8 mouse cellular contexts compared by ENCODE assay signal in the genomic region with DNA sequence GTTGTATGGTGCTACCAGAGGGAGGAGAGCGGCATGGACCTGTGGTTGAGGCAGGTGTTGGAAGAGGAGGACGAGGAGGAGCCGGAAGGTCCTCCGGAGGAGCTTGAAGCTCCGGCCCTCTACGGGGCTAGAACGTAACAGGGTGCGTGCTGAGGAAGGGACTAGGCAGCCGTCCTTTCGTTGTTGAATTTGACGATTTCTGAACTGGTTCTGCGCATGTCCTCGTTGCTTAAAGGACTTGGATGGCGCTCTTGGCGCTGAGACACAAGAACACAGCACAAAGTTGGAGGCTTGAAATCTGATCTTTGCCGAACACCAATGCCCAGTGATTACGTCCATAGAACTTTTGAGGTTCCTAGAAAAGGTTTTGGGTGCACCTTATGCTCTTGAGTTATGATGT. TPM values are rescaled to one million over a fixed set of nuclear protein-coding genes. Genes with fewer than 3 reads are reported as not detected.
DNase-seq lines count a peak whose midpoint lies in the region; ATAC-seq and TF ChIP-seq lines count a peak whose summit lies in the region.

No protein-coding gene starts in this region.

- H3K4me3 ChIP-seq in layer of hippocampus, adult 2 months, result peak overlapping the region; percentile 92
- H3K4me3 ChIP-seq in brown adipose tissue, adult 24 weeks (ENCODE audit: insufficient read depth, low read depth, low read length), result peak overlapping the region; percentile 74
- H3K4me3 ChIP-seq in hindbrain, embryonic 16.5 days (ENCODE audit: low read length), result peak overlapping the region; percentile 90
- H3K4me3 ChIP-seq in midbrain, postnatal 0 days (ENCODE audit: low read depth, low read length), result peak overlapping the region; percentile 85

- H3K36me3 ChIP-seq in hindbrain, embryonic 16.5 days (ENCODE audit: control insufficient read depth, insufficient read depth, low read length), result 0 out of 2 replicates have a peak, but pooled peaks cover 2% of the 10 kb centered on the region
- no peaks in the 10 kb centered on the region for H3K36me3 ChIP-seq in midbrain, postnatal 0 days (ENCODE audit: insufficient read depth, low read length)

- no peak for TF ChIP-seq CTCF in layer of hippocampus, adult 2 months (conservative IDR thresholded peaks at IDR 0.05)
- no peak for TF ChIP-seq CTCF in midbrain, postnatal 0 days (IDR thresholded peaks at IDR 0.05)

- H3K9me3 ChIP-seq in hindbrain, embryonic 16.5 days (ENCODE audit: control insufficient read depth, low read length), result no peaks in the 10 kb centered on the region
- no peaks in the 10 kb centered on the region for H3K9me3 ChIP-seq in midbrain, postnatal 0 days (ENCODE audit: low read length)

- ATAC-seq in hindbrain, embryonic 16.5 days, result peak; percentile 16; the same call in 1 of the 2 replicates
- ATAC-seq in midbrain, postnatal 0 days (ENCODE audit: low FRiP score), result peak; percentile 9; the same call in 1 of the 2 replicates
- ATAC-seq in cerebellum, adult (ENCODE audit: insufficient number of reproducible peaks, low FRiP score, low TSS enrichment), result no peak

- peaks cover 3% of the 10 kb centered on the region; the same call in 1 of the 2 replicates for H3K4me1 ChIP-seq in brown adipose tissue, adult 24 weeks (ENCODE audit: control insufficient read depth, insufficient read depth, insufficient read length, low read length)
- H3K4me1 ChIP-seq in hindbrain, embryonic 16.5 days (ENCODE audit: control insufficient read depth, insufficient read depth, low read depth, low read length), result peaks cover 34% of the 10 kb centered on the region
- H3K4me1 ChIP-seq in midbrain, postnatal 0 days (ENCODE audit: insufficient read depth, low read length), result peaks cover 12% of the 10 kb centered on the region

- WGBS in hindbrain, embryonic 16.5 days, result 9% methylated on average over 17 of the region's 17 CpGs
- WGBS in midbrain, postnatal 0 days, result 10% methylated on average over 17 of the region's 17 CpGs

- DNase-seq in layer of hippocampus, adult 2 months (ENCODE audit: low spot score in 2 of 2), result no peak
- no peak for DNase-seq in layer of hippocampus, postnatal 10 days (ENCODE audit: low spot score in 2 of 2)
- no peak for DNase-seq in midbrain, postnatal 0 days (ENCODE audit: low spot score)
- DNase-seq in urinary bladder, postnatal 10 days (ENCODE audit: low spot score), result no peak
- DNase-seq in thymus, postnatal 4 days, result no peak

- H3K4me2 ChIP-seq in hindbrain, embryonic 16.5 days (ENCODE audit: low read length), result peak overlapping the region; percentile 99
- peak overlapping the region; percentile 94 for H3K4me2 ChIP-seq in midbrain, postnatal 0 days (ENCODE audit: low read depth, low read length, poor library complexity, severe bottlenecking)

- H3K27ac ChIP-seq in layer of hippocampus, adult 2 months, result peak overlapping the region; percentile 97
- peak overlapping the region; percentile 75 for H3K27ac ChIP-seq in brown adipose tissue, adult 24 weeks (replicated peaks; ENCODE audit: low read depth, low read length)
- peak overlapping the region; percentile 71 for H3K27ac ChIP-seq in hindbrain, embryonic 16.5 days (ENCODE audit: low read depth, low read length)
- H3K27ac ChIP-seq in midbrain, postnatal 0 days (ENCODE audit: low read depth, low read length), result peak overlapping the region; percentile 99

- H3K9ac ChIP-seq in hindbrain, embryonic 16.5 days (ENCODE audit: low read depth, low read length), result peak overlapping the region; percentile 92
- peak overlapping the region; percentile 75 for H3K9ac ChIP-seq in midbrain, postnatal 0 days (replicated peaks; ENCODE audit: low read length, poor library complexity, severe bottlenecking)

- peaks cover 5% of the 10 kb centered on the region for H3K27me3 ChIP-seq in hindbrain, embryonic 16.5 days (replicated peaks; ENCODE audit: control insufficient read depth, insufficient read depth, low read length)
- H3K27me3 ChIP-seq in midbrain, postnatal 0 days (ENCODE audit: insufficient read depth, low read length), result no peaks in the 10 kb centered on the region

RNA-seq across cellular contexts. Expression of gene BC003965, which starts 0.6 kb away (rescaled TPM):
- 10 to 100 TPM; 20.4 to 22.0 TPM for total RNA-seq in layer of hippocampus, adult 2 months (2021)
- total RNA-seq in layer of hippocampus, postnatal 10 days (2021), result 10 to 100 TPM; 18.2 to 19.0 TPM
- 27.3 and 36.9 TPM in 2 replicates for polyA plus RNA-seq in brown adipose tissue, adult 24 weeks (2012; ENCODE audit: insufficient read depth, insufficient read length, missing spikeins)
- 33.8 and 34.1 TPM in 2 replicates for polyA plus RNA-seq in hindbrain, embryonic 16.5 days (2015; fragmentation: Nextera tagmentation; extraction: Ambion mirVana)
- 16.8 and 17.9 TPM in 2 replicates for total RNA-seq in midbrain, postnatal 0 days (2014; rRNA removed)
- 30.2 and 30.3 TPM in 2 replicates for polyA plus RNA-seq in midbrain, postnatal 0 days (2015; fragmentation: Nextera tagmentation; extraction: Ambion mirVana)

RNA-seq across cellular contexts. Expression of gene Unkl, which starts 3.2 kb away (rescaled TPM):
- total RNA-seq in layer of hippocampus, adult 2 months (2021), result 10 to 100 TPM; 36.4 to 40.6 TPM
- total RNA-seq in layer of hippocampus, postnatal 10 days (2021), result 10 to 100 TPM; 32.0 to 33.7 TPM
- 2.5 and 4.3 TPM in 2 replicates for polyA plus RNA-seq in brown adipose tissue, adult 24 weeks (2012; ENCODE audit: insufficient read depth, insufficient read length, missing spikeins)
- polyA plus RNA-seq in hindbrain, embryonic 16.5 days (2015; fragmentation: Nextera tagmentation; extraction: Ambion mirVana), result 16.0 and 17.6 TPM in 2 replicates
- total RNA-seq in midbrain, postnatal 0 days (2014; rRNA removed), result 34.1 and 34.7 TPM in 2 replicates
- polyA plus RNA-seq in midbrain, postnatal 0 days (2015; fragmentation: Nextera tagmentation; extraction: Ambion mirVana), result 17.3 and 19.5 TPM in 2 replicates

RNA-seq across cellular contexts. Expression of gene Gm38655, which starts 9.7 kb away (rescaled TPM):
- total RNA-seq in layer of hippocampus, adult 2 months (2021), result not detected
- not detected for total RNA-seq in layer of hippocampus, postnatal 10 days (2021)
- polyA plus RNA-seq in brown adipose tissue, adult 24 weeks (2012; ENCODE audit: insufficient read depth, insufficient read length, missing spikeins), result not detected in 2 replicates
- polyA plus RNA-seq in hindbrain, embryonic 16.5 days (2015; fragmentation: Nextera tagmentation; extraction: Ambion mirVana), result not detected in 2 replicates
- 0.57 TPM in 1 of 2 replicates, not detected in the other for total RNA-seq in midbrain, postnatal 0 days (2014; rRNA removed)
- not detected in 2 replicates for polyA plus RNA-seq in midbrain, postnatal 0 days (2015; fragmentation: Nextera tagmentation; extraction: Ambion mirVana)

RNA-seq across cellular contexts. Expression of gene Ccdc154, which starts 22.7 kb away (rescaled TPM):
- under 1 TPM in 1 of 2 experiments, not detected in 1; 0.28 TPM for total RNA-seq in layer of hippocampus, adult 2 months (2021)
- under 1 TPM in 1 of 2 experiments, not detected in 1; 0.18 TPM for total RNA-seq in layer of hippocampus, postnatal 10 days (2021)
- not detected in 2 replicates for polyA plus RNA-seq in brown adipose tissue, adult 24 weeks (2012; ENCODE audit: insufficient read depth, insufficient read length, missing spikeins)
- not detected in 2 replicates for polyA plus RNA-seq in hindbrain, embryonic 16.5 days (2015; fragmentation: Nextera tagmentation; extraction: Ambion mirVana)
- total RNA-seq in midbrain, postnatal 0 days (2014; rRNA removed), result not detected in 2 replicates
- not detected in 2 replicates for polyA plus RNA-seq in midbrain, postnatal 0 days (2015; fragmentation: Nextera tagmentation; extraction: Ambion mirVana)

RNA-seq across cellular contexts. Expression of gene Clcn7, which starts 51.8 kb away (rescaled TPM):
- total RNA-seq in layer of hippocampus, adult 2 months (2021), result 10 to 100 TPM; 53.5 to 55.7 TPM
- 10 to 100 TPM; 40.3 to 46.5 TPM for total RNA-seq in layer of hippocampus, postnatal 10 days (2021)
- polyA plus RNA-seq in brown adipose tissue, adult 24 weeks (2012; ENCODE audit: insufficient read depth, insufficient read length, missing spikeins), result 9.6 and 11.5 TPM in 2 replicates
- polyA plus RNA-seq in hindbrain, embryonic 16.5 days (2015; fragmentation: Nextera tagmentation; extraction: Ambion mirVana), result 28.9 and 34.3 TPM in 2 replicates
- total RNA-seq in midbrain, postnatal 0 days (2014; rRNA removed), result 37.9 and 39.5 TPM in 2 replicates
- 25.5 and 26.7 TPM in 2 replicates for polyA plus RNA-seq in midbrain, postnatal 0 days (2015; fragmentation: Nextera tagmentation; extraction: Ambion mirVana)
